ENCODE assay signal across 21 mouse cellular contexts in genomic region chr5:106706363-106706762, GRCm38 (mm10). TPM values are rescaled to one million over a fixed set of nuclear protein-coding genes. Genes with fewer than 3 reads are reported as not detected.
A peak's percentile ranks its signal among the peaks of the same experiment; 100 is the strongest.
DNase-seq lines count a peak whose midpoint lies in the region; ATAC-seq and TF ChIP-seq lines count a peak whose summit lies in the region.
"Had no signal": no experiment of that assay in that cellular context is flagged by ENCODE, and none has a peak within 500 bp of the region (broad histone marks: within the 10 kb centered on the region; RNA-seq: fewer than 3 reads in every experiment).

No protein-coding gene starts in this region.

- TF ChIP-seq CTCF in liver, postnatal 0 days (IDR thresholded peaks at IDR 0.05; ENCODE audit: low read depth): no peak

- peaks cover 70% of the 10 kb centered on the region for H3K4me1 ChIP-seq in liver, embryonic 13.5 days (replicated peaks)
- peaks cover 26% of the 10 kb centered on the region for H3K4me1 ChIP-seq in liver, postnatal 0 days (ENCODE audit: insufficient read depth)
- H3K4me1 ChIP-seq in liver, embryonic 15.5 days (replicated peaks): peaks cover 73% of the 10 kb centered on the region
- H3K4me1 ChIP-seq in liver, embryonic 12.5 days: peaks cover 69% of the 10 kb centered on the region
- no peaks in the 10 kb centered on the region for H3K4me1 ChIP-seq in midbrain, embryonic 11.5 days (ENCODE audit: control insufficient read depth, insufficient read depth, low read length)
- H3K4me1 ChIP-seq in midbrain, embryonic 15.5 days: no peaks in the 10 kb centered on the region

- H3K4me2 ChIP-seq in liver, embryonic 13.5 days: no peak overlapping the region
- H3K4me2 ChIP-seq in liver, postnatal 0 days (ENCODE audit: low read depth, low read length): no peak overlapping the region
- no peak overlapping the region for H3K4me2 ChIP-seq in liver, embryonic 15.5 days
- H3K4me2 ChIP-seq in liver, embryonic 12.5 days: no peak overlapping the region
- no peak overlapping the region for H3K4me2 ChIP-seq in midbrain, embryonic 11.5 days
- no peak overlapping the region for H3K4me2 ChIP-seq in midbrain, embryonic 15.5 days
- H3K4me2 ChIP-seq: embryonic facial prominence, embryonic 12.5 days; forebrain, embryonic 13.5 days; forebrain, embryonic 15.5 days had no signal

- no peak for TF ChIP-seq EP300 in liver, postnatal 0 days (IDR thresholded peaks at IDR 0.05; ENCODE audit: low read depth)

- no peaks in the 10 kb centered on the region for H3K9me3 ChIP-seq in liver, embryonic 13.5 days (replicated peaks)
- peaks cover 4% of the 10 kb centered on the region for H3K9me3 ChIP-seq in liver, postnatal 0 days (ENCODE audit: low read length)
- H3K9me3 ChIP-seq in liver, embryonic 15.5 days (replicated peaks): no peaks in the 10 kb centered on the region
- 0 out of 2 replicates have a peak, but pooled peaks cover 4% of the 10 kb centered on the region for H3K9me3 ChIP-seq in liver, embryonic 12.5 days (replicated peaks)
- H3K9me3 ChIP-seq in midbrain, embryonic 11.5 days (ENCODE audit: control insufficient read depth, low read length): no peaks in the 10 kb centered on the region
- H3K9me3 ChIP-seq in midbrain, embryonic 15.5 days: no peaks in the 10 kb centered on the region
- H3K9me3 ChIP-seq: embryonic facial prominence, embryonic 12.5 days; forebrain, embryonic 13.5 days had no signal

- DNase-seq in liver, embryonic 13.5 days: no peak
- DNase-seq in liver, postnatal 0 days: no peak
- peak; percentile 44 for DNase-seq in midbrain, embryonic 11.5 days (ENCODE audit: low spot score, missing footprints)
- DNase-seq in frontal cortex, postnatal 14 days (ENCODE audit: low spot score in 2 of 2): no peak
- DNase-seq: adrenal gland, adult 8-10 months; adrenal gland, postnatal 14 days; adrenal gland, postnatal 36 days; cerebellum, adult 11-12 months; cerebellum, adult 2 months; cerebellum, adult 9-10 months; cerebellum, postnatal 10 days; cerebellum, postnatal 25 days had no signal

- H3K4me3 ChIP-seq in liver, embryonic 13.5 days (replicated peaks): no peak overlapping the region
- H3K4me3 ChIP-seq in liver, postnatal 0 days (ENCODE audit: low read depth, low read length): no peak overlapping the region
- no peak overlapping the region for H3K4me3 ChIP-seq in liver, embryonic 15.5 days (replicated peaks)
- H3K4me3 ChIP-seq in liver, embryonic 12.5 days: no peak overlapping the region
- H3K4me3 ChIP-seq in midbrain, embryonic 11.5 days (ENCODE audit: low read depth, low read length): no peak overlapping the region
- no peak overlapping the region for H3K4me3 ChIP-seq in midbrain, embryonic 15.5 days
- H3K4me3 ChIP-seq: embryonic facial prominence, embryonic 10.5 days; embryonic facial prominence, embryonic 12.5 days; forebrain, embryonic 13.5 days; forebrain, embryonic 15.5 days had no signal

- H3K9ac ChIP-seq in liver, embryonic 13.5 days: no peak overlapping the region
- H3K9ac ChIP-seq in liver, postnatal 0 days (replicated peaks): no peak overlapping the region
- H3K9ac ChIP-seq in liver, embryonic 15.5 days: no peak overlapping the region
- H3K9ac ChIP-seq in liver, embryonic 12.5 days: no peak overlapping the region; the same call in 1 of the 2 replicates
- H3K9ac ChIP-seq in midbrain, embryonic 11.5 days (ENCODE audit: low read length): no peak overlapping the region
- no peak overlapping the region for H3K9ac ChIP-seq in midbrain, embryonic 15.5 days
- H3K9ac ChIP-seq: embryonic facial prominence, embryonic 12.5 days; forebrain, embryonic 13.5 days; forebrain, embryonic 15.5 days had no signal

- no peak for ATAC-seq in liver, embryonic 13.5 days (ENCODE audit: low read depth)
- no peak for ATAC-seq in liver, postnatal 0 days
- ATAC-seq in liver, embryonic 15.5 days (ENCODE audit: insufficient read depth): no peak
- ATAC-seq in liver, embryonic 12.5 days: no peak
- ATAC-seq in midbrain, embryonic 11.5 days (ENCODE audit: low FRiP score): no peak
- ATAC-seq in midbrain, embryonic 15.5 days (replicated peaks): no peak
- ATAC-seq: activated CD4-positive, CD25-positive, alpha-beta regulatory T cell, adult 4 months; forebrain, embryonic 13.5 days; forebrain, embryonic 15.5 days; Patski had no signal

- H3K27me3 ChIP-seq in liver, embryonic 13.5 days: no peaks in the 10 kb centered on the region
- no peaks in the 10 kb centered on the region for H3K27me3 ChIP-seq in liver, postnatal 0 days (ENCODE audit: insufficient read depth, low read length)
- H3K27me3 ChIP-seq in liver, embryonic 15.5 days: no peaks in the 10 kb centered on the region
- no peaks in the 10 kb centered on the region for H3K27me3 ChIP-seq in liver, embryonic 12.5 days (replicated peaks)
- H3K27me3 ChIP-seq in midbrain, embryonic 11.5 days (ENCODE audit: control insufficient read depth, insufficient read depth, low read length): no peaks in the 10 kb centered on the region
- H3K27me3 ChIP-seq in midbrain, embryonic 15.5 days (replicated peaks): no peaks in the 10 kb centered on the region
- H3K27me3 ChIP-seq: embryonic facial prominence, embryonic 12.5 days; forebrain, embryonic 13.5 days; forebrain, embryonic 15.5 days; Patski had no signal

- H3K36me3 ChIP-seq in liver, embryonic 13.5 days: no peaks in the 10 kb centered on the region
- no peaks in the 10 kb centered on the region for H3K36me3 ChIP-seq in liver, postnatal 0 days (replicated peaks; ENCODE audit: insufficient read depth, low read length)
- no peaks in the 10 kb centered on the region for H3K36me3 ChIP-seq in liver, embryonic 15.5 days (replicated peaks)
- no peaks in the 10 kb centered on the region for H3K36me3 ChIP-seq in liver, embryonic 12.5 days
- H3K36me3 ChIP-seq in midbrain, embryonic 11.5 days (ENCODE audit: control insufficient read depth, insufficient read depth, low read length): no peaks in the 10 kb centered on the region
- no peaks in the 10 kb centered on the region for H3K36me3 ChIP-seq in midbrain, embryonic 15.5 days (replicated peaks)
- H3K36me3 ChIP-seq: embryonic facial prominence, embryonic 10.5 days; embryonic facial prominence, embryonic 12.5 days; forebrain, embryonic 15.5 days had no signal

- 43% methylated on average over 3 of the region's 3 CpGs for WGBS in liver, embryonic 13.5 days (ENCODE audit: insufficient replicate concordance)
- WGBS in liver, postnatal 0 days (ENCODE audit: insufficient replicate concordance): 62% methylated on average over 3 of the region's 3 CpGs
- 35% methylated on average over 3 of the region's 3 CpGs for WGBS in liver, embryonic 15.5 days (ENCODE audit: insufficient replicate concordance)
- WGBS in liver, embryonic 12.5 days (ENCODE audit: insufficient replicate concordance): 40% methylated on average over 3 of the region's 3 CpGs
- 93% methylated on average over 3 of the region's 3 CpGs for WGBS in midbrain, embryonic 11.5 days
- 93% methylated on average over 3 of the region's 3 CpGs for WGBS in midbrain, embryonic 15.5 days

- peak overlapping the region; percentile 84 for H3K27ac ChIP-seq in liver, embryonic 13.5 days
- no peak overlapping the region for H3K27ac ChIP-seq in liver, postnatal 0 days (ENCODE audit: low read depth)
- peak overlapping the region; percentile 88 for H3K27ac ChIP-seq in liver, embryonic 15.5 days (replicated peaks)
- H3K27ac ChIP-seq in liver, embryonic 12.5 days: no peak overlapping the region; the same call in 1 of the 2 replicates
- no peak overlapping the region for H3K27ac ChIP-seq in midbrain, embryonic 11.5 days (ENCODE audit: low read depth, low read length)
- H3K27ac ChIP-seq in midbrain, embryonic 15.5 days: no peak overlapping the region
- H3K27ac ChIP-seq: embryonic facial prominence, embryonic 10.5 days; embryonic facial prominence, embryonic 12.5 days; forebrain, embryonic 13.5 days; forebrain, embryonic 15.5 days had no signal

RNA-seq across cellular contexts. Expression of gene Zfp644, which starts 9.3 kb away (rescaled TPM):
- polyA plus RNA-seq in liver, embryonic 13.5 days (2015; fragmentation: Nextera tagmentation; extraction: Ambion mirVana): 18.4 and 24.6 TPM in 2 replicates
- 15.7 and 19.8 TPM in 2 replicates for polyA plus RNA-seq in liver, postnatal 0 days (2015; fragmentation: Nextera tagmentation; extraction: Ambion mirVana)
- polyA plus RNA-seq in liver, embryonic 15.5 days (2015; fragmentation: Nextera tagmentation; extraction: Ambion mirVana): 16.5 and 16.7 TPM in 2 replicates
- 23.2 and 26.3 TPM in 2 replicates for polyA plus RNA-seq in liver, embryonic 12.5 days (2016; fragmentation: Nextera tagmentation; extraction: Ambion mirVana)
- polyA plus RNA-seq in midbrain, embryonic 11.5 days (2014; fragmentation: Nextera tagmentation; extraction: Ambion mirVana): 77.6 and 89.9 TPM in 2 replicates
- polyA plus RNA-seq in midbrain, embryonic 15.5 days (2015; fragmentation: Nextera tagmentation; extraction: Ambion mirVana): 68.1 and 69.6 TPM in 2 replicates

Comparison
In these comparisons a context has a peak if more than half of its experiments do, and no peak if none do; other contexts are left out.
1. H3K27ac ChIP-seq: peak in liver, embryonic 13.5 days (single experiment) and liver, embryonic 15.5 days (single experiment); none in liver, postnatal 0 days (single experiment), liver, embryonic 12.5 days (single experiment), midbrain, embryonic 11.5 days (single experiment) and midbrain, embryonic 15.5 days (single experiment).